Mouse (Mus musculus) kidney, postnatal 36 days (tissue): Measurements from ENCODE around the gene Rab11fip4.

Source experiments
- DNase-seq, 2 experiments: peaks; one replicate each; pipeline ENCODE4 v3.0.0; 2021 to 2022; ENCODE audit warnings: mixed read lengths in 2 of 2

Gene Rab11fip4

GRCm38 (mm10) chr11:79656491-79656890, 65.5 kb downstream of the Rab11fip4 start:
- DNase-seq, result no peak

- no peak for DNase-seq
Observed at GRCm38 (mm10) chr11:79657053-79657452, 66.0 kb downstream of the Rab11fip4 start.

- DNase-seq, result no peak
Observed at GRCm38 (mm10) chr11:79658205-79658825, 67.3 kb downstream of the Rab11fip4 start.

GRCm38 (mm10) chr11:79660361-79661205, 69.6 kb downstream of the Rab11fip4 start:
- DNase-seq, result peak; percentile 93 to 97

- peak; percentile 71 to 76 for DNase-seq
Observed at GRCm38 (mm10) chr11:79661877-79662545, 71.0 kb downstream of the Rab11fip4 start.

- DNase-seq, result no peak
Observed at GRCm38 (mm10) chr11:79663158-79663557, 72.1 kb downstream of the Rab11fip4 start.

GRCm38 (mm10) chr11:79663570-79663969, 72.6 kb downstream of the Rab11fip4 start:
- DNase-seq, result no peak

- peak; percentile 77 to 80 for DNase-seq
Observed at GRCm38 (mm10) chr11:79666544-79666943, 75.5 kb downstream of the Rab11fip4 start.

- DNase-seq, result no peak
Observed at GRCm38 (mm10) chr11:79669210-79669609, 78.2 kb downstream of the Rab11fip4 start.

- no peak for DNase-seq
Observed at GRCm38 (mm10) chr11:79669947-79670346, 78.9 kb downstream of the Rab11fip4 start.

- DNase-seq, result no peak
Observed at GRCm38 (mm10) chr11:79670411-79670945, 79.5 kb downstream of the Rab11fip4 start.

- peak in 1 of 2 experiments; percentile 71 for DNase-seq
Observed at GRCm38 (mm10) chr11:79671668-79672281, 80.8 kb downstream of the Rab11fip4 start.

- peak; percentile 83 to 85 for DNase-seq
Observed at GRCm38 (mm10) chr11:79673072-79673471, 82.1 kb downstream of the Rab11fip4 start.

- no peak for DNase-seq
Observed at GRCm38 (mm10) chr11:79673717-79674116, 82.7 kb downstream of the Rab11fip4 start.

GRCm38 (mm10) chr11:79674231-79674630, 83.2 kb downstream of the Rab11fip4 start:
- DNase-seq, result peak in 1 of 2 experiments; percentile 36

GRCm38 (mm10) chr11:79674632-79675031, 83.6 kb downstream of the Rab11fip4 start:
- DNase-seq, result no peak

GRCm38 (mm10) chr11:79675285-79675684, 84.3 kb downstream of the Rab11fip4 start:
- DNase-seq, result no peak

GRCm38 (mm10) chr11:79675994-79676393, 85.0 kb downstream of the Rab11fip4 start:
- DNase-seq, result no peak

- DNase-seq, result no peak
Observed at GRCm38 (mm10) chr11:79676483-79676967, 85.5 kb downstream of the Rab11fip4 start.

- DNase-seq, result no peak
Observed at GRCm38 (mm10) chr11:79677402-79677801, 86.4 kb downstream of the Rab11fip4 start.

GRCm38 (mm10) chr11:79678363-79679153, 87.5 kb downstream of the Rab11fip4 start:
- no peak for DNase-seq

- DNase-seq, result no peak
Observed at GRCm38 (mm10) chr11:79679929-79680328, 88.9 kb downstream of the Rab11fip4 start.
